ENCODE assay signal across 11 mouse cellular contexts in the genomic region with DNA sequence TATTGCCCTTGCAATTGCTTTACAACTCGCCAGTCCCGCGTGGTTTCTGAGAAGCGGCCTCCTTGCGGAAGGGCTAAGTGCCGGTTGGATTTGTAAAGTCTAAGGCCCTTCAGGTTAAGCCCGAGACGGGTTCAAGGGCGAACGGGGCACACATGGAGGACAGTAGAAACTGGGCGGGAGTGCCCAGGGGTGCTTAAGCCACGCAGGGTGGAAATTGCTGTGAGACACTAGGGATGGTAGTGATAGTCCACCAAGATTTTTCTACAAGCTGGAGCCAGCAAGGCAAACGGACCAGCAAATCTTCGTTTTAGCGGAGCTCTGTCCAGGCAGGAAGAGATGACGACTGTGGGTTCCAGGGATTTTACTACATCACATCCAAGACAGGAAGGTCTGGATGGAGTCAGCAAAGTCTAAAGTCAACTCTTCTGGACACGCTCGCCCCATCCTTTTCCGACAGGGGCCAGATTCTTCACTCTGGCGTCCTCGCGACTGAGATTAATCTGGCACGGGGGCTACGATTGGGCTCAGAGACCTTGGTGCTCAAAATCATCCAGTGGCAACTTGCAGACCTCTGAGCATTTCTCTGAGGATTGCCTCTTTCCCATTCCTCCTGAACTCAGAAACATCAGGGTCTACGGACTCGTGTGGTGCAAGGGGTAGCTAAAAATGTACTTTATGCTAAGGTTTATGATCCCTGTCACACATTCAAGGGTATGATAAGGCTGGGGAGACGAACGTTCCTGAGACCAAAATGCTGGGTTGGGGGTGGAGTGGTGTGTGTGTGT. TPM values are rescaled to one million over a fixed set of nuclear protein-coding genes. Genes with fewer than 3 reads are reported as not detected.
DNase-seq lines count a peak whose midpoint lies in the region; ATAC-seq and TF ChIP-seq lines count a peak whose summit lies in the region.
"Had no signal": no experiment of that assay in that cellular context is flagged by ENCODE, and none has a peak within 500 bp of the region (broad histone marks: within the 10 kb centered on the region; RNA-seq: fewer than 3 reads in every experiment).

No protein-coding gene starts in this region.

- no peak for TF ChIP-seq CTCF in brain, embryonic 14.5 days (IDR thresholded peaks at IDR 0.05; ENCODE audit: borderline replicate concordance, extremely low read depth, insufficient read depth, insufficient read length)

- peaks cover 20% of the 10 kb centered on the region for H3K4me1 ChIP-seq in forebrain, embryonic 16.5 days (replicated peaks; ENCODE audit: control insufficient read depth, insufficient read depth, low read length)
- H3K4me1 ChIP-seq in midbrain, embryonic 13.5 days (replicated peaks), result peaks cover 33% of the 10 kb centered on the region

- no peak for TF ChIP-seq POLR2A in brain, embryonic 14.5 days (IDR thresholded peaks at IDR 0.05; ENCODE audit: borderline replicate concordance, extremely low read depth, insufficient read depth, insufficient read length, poor library complexity, severe bottlenecking)

- no peaks in the 10 kb centered on the region for H3K9me3 ChIP-seq in forebrain, embryonic 16.5 days (ENCODE audit: control insufficient read depth, low read length)
- H3K9me3 ChIP-seq in midbrain, embryonic 13.5 days, result no peaks in the 10 kb centered on the region

- no peak for ATAC-seq in forebrain, embryonic 16.5 days
- ATAC-seq in midbrain, embryonic 13.5 days, result no peak

- DNase-seq in brain, embryonic 14.5 days (ENCODE audit: low read depth), result peak; percentile 69
- DNase-seq in cerebellum, postnatal 10 days, result peak; percentile 70 to 79
- no peak for DNase-seq in c-Kit-positive CD71-positive TER-119-positive erythroid progenitor cells, embryonic 14.5 days (ENCODE audit: low spot score)
- no peak for DNase-seq in layer of hippocampus, adult 8-10 months (ENCODE audit: low spot score in 2 of 2)
- no peak for DNase-seq in testis, postnatal 14 days (ENCODE audit: low spot score)
- DNase-seq: lung, postnatal 10 days had no signal

- 16% methylated on average over 28 of the region's 28 CpGs for WGBS in forebrain, embryonic 16.5 days
- whole genome bisulfite sequencing in midbrain, embryonic 13.5 days, result 4% methylated on average over 28 of the region's 28 CpGs

- no peaks in the 10 kb centered on the region for H3K36me3 ChIP-seq in forebrain, embryonic 16.5 days (ENCODE audit: control insufficient read depth, insufficient read depth)
- H3K36me3 ChIP-seq in midbrain, embryonic 13.5 days, result no peaks in the 10 kb centered on the region

- peak overlapping the region; percentile 42; the same call in 1 of the 2 replicates for H3K9ac ChIP-seq in forebrain, embryonic 16.5 days (replicated peaks; ENCODE audit: low read depth, low read length)
- H3K9ac ChIP-seq in midbrain, embryonic 13.5 days (replicated peaks), result peak overlapping the region; percentile 21; the same call in 1 of the 2 replicates

- H3K4me3 ChIP-seq in forebrain, embryonic 16.5 days (replicated peaks; ENCODE audit: low read length), result peak overlapping the region; percentile 14; the same call in 1 of the 2 replicates
- peak overlapping the region; percentile 11 for H3K4me3 ChIP-seq in midbrain, embryonic 13.5 days (replicated peaks)

- peak overlapping the region; percentile 44 for H3K27ac ChIP-seq in forebrain, embryonic 16.5 days (ENCODE audit: low read length)
- peak overlapping the region; percentile 33 for H3K27ac ChIP-seq in midbrain, embryonic 13.5 days

- H3K27me3 ChIP-seq in forebrain, embryonic 16.5 days (replicated peaks; ENCODE audit: control insufficient read depth, insufficient read depth, low read length), result peaks cover 38% of the 10 kb centered on the region
- H3K27me3 ChIP-seq in midbrain, embryonic 13.5 days, result peaks cover 91% of the 10 kb centered on the region

- peak overlapping the region; percentile 40 for H3K4me2 ChIP-seq in forebrain, embryonic 16.5 days (ENCODE audit: low read length)
- peak overlapping the region; percentile 41 for H3K4me2 ChIP-seq in midbrain, embryonic 13.5 days (replicated peaks)

RNA-seq across cellular contexts. Expression of gene Zic5, which starts 3.7 kb away (rescaled TPM):
- 10.4 and 18.6 TPM in 2 replicates for polyA plus RNA-seq in brain, embryonic 14.5 days (2012; rRNA removed)
- polyA plus RNA-seq in forebrain, embryonic 16.5 days (2015; fragmentation: Nextera tagmentation; extraction: Ambion mirVana), result 5.5 and 8.7 TPM in 2 replicates
- 15.5 and 16.7 TPM in 2 replicates for polyA plus RNA-seq in midbrain, embryonic 13.5 days (2015; fragmentation: Nextera tagmentation; extraction: Ambion mirVana)
- total RNA-seq in layer of hippocampus, adult 8-10 months (2022), result 1 to 10 TPM; 2.6 to 6.1 (median 4.2) TPM
- total RNA-seq: common myeloid progenitor, adult 5-6 weeks; granulocyte monocyte progenitor cell, adult 5-6 weeks had no signal
- polyA plus RNA-seq: large intestine, adult 2 months had no signal

RNA-seq across cellular contexts. Expression of gene Zic2, which starts 6.1 kb away (rescaled TPM):
- 51.8 and 66.8 TPM in 2 replicates for polyA plus RNA-seq in brain, embryonic 14.5 days (2012; rRNA removed)
- 4.4 and 5.6 TPM in 2 replicates for polyA plus RNA-seq in forebrain, embryonic 16.5 days (2015; fragmentation: Nextera tagmentation; extraction: Ambion mirVana)
- 10.3 and 10.7 TPM in 2 replicates for polyA plus RNA-seq in midbrain, embryonic 13.5 days (2015; fragmentation: Nextera tagmentation; extraction: Ambion mirVana)
- 10 to 100 TPM; 15.0 to 20.8 (median 18.6) TPM for total RNA-seq in layer of hippocampus, adult 8-10 months (2022)
- total RNA-seq: common myeloid progenitor, adult 5-6 weeks; granulocyte monocyte progenitor cell, adult 5-6 weeks had no signal
- polyA plus RNA-seq: large intestine, adult 2 months had no signal

RNA-seq across cellular contexts. Expression of gene Gm5089, which starts 18.2 kb away (rescaled TPM):
- polyA plus RNA-seq in brain, embryonic 14.5 days (2012; rRNA removed), result 0.16 and 0.52 TPM in 2 replicates
- 0.40 and 0.47 TPM in 2 replicates for polyA plus RNA-seq in forebrain, embryonic 16.5 days (2015; fragmentation: Nextera tagmentation; extraction: Ambion mirVana)
- polyA plus RNA-seq in midbrain, embryonic 13.5 days (2015; fragmentation: Nextera tagmentation; extraction: Ambion mirVana), result 1.1 and 2.3 TPM in 2 replicates
- total RNA-seq in layer of hippocampus, adult 8-10 months (2022), result under 1 TPM; 0.32 to 0.92 (median 0.55) TPM
- total RNA-seq: common myeloid progenitor, adult 5-6 weeks; granulocyte monocyte progenitor cell, adult 5-6 weeks had no signal
- polyA plus RNA-seq: large intestine, adult 2 months had no signal

RNA-seq across cellular contexts. Expression of gene Gm10837, which starts 21.2 kb away (rescaled TPM):
- 0.16 and 0.25 TPM in 2 replicates for polyA plus RNA-seq in brain, embryonic 14.5 days (2012; rRNA removed)
- polyA plus RNA-seq in forebrain, embryonic 16.5 days (2015; fragmentation: Nextera tagmentation; extraction: Ambion mirVana), result 0.16 and 0.41 TPM in 2 replicates
- polyA plus RNA-seq in midbrain, embryonic 13.5 days (2015; fragmentation: Nextera tagmentation; extraction: Ambion mirVana), result 0.43 and 0.73 TPM in 2 replicates
- total RNA-seq in layer of hippocampus, adult 8-10 months (2022), result under 1 TPM in 1 of 4 experiments, not detected in 3; 0.51 TPM
- total RNA-seq: common myeloid progenitor, adult 5-6 weeks; granulocyte monocyte progenitor cell, adult 5-6 weeks had no signal
- polyA plus RNA-seq: large intestine, adult 2 months had no signal

Comparison
In these comparisons a context has a peak if more than half of its experiments do, and no peak if none do; other contexts are left out.
1. DNase-seq: peak in brain, embryonic 14.5 days (single experiment) and cerebellum, postnatal 10 days (2 of 2); none in c-Kit-positive CD71-positive TER-119-positive erythroid progenitor cells, embryonic 14.5 days (single experiment), layer of hippocampus, adult 8-10 months (0 of 2) and testis, postnatal 14 days (single experiment).